Mouse (Mus musculus) hindlimb bud, embryonic 11.5 days (tissue): ENCODE data around the gene Btrc.
"Not testable (repeated sequence)": the region's sequence is repeated elsewhere in the genome, so short reads cannot be mapped to it uniquely, and the experiment has no call there.

Source experiments
- DNase-seq: peaks from one replicate; pipeline ENCODE4 v3.0.0-alpha.2; 2012; ENCODE audit warnings: low read depth, low spot score; ENCODE audit errors: extremely low spot score

Btrc gene

DNA sequence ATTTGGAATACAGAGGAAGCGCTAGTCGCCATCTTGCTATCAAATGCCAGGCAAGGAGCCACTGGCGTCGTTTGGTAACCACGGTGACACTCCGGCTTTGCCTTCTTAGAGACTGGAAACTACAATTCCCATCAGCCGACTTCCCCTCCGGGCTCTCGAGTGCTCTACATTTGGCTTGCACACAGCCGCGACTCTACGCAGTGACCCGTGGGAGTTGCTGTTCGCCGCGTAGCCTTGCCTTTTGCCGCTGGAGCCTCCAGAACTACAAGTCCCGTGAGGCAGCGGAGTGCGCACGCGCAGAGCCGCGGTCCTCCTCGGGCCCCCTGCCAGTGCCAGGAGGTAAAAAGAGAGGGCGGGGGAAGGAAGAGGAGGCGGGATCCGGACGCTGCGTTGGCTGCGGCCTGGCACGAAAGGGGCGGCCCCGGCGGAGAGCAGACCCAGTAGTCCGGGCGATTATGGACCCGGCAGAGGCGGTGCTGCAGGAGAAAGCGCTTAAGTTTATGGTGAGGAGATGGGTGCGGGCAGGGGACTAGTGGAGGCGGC, at the start of gene Btrc:
TSS of gene Btrc (plus strand) at position 351 of the 543 bp plus-strand sequence.
- peak; percentile 97 for DNase-seq

DNA sequence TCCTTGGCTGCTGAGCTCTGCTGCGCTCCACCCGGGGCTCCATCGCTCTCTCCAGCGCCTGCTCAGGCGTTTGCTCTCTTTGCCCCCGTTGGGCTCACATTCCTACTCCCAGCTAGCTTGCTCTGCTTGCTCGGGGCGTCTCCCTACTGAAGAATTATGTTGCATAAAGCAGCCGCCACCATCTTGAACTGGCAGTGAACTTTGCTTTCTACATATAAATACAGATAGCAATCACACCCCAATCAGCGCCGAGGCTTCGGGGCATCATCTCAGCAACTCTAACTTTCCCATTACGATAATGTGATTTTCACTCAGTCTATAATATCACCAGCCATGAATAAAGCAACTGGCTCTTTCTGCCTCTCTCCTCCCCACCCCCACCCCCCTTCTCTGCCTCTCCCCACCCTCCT, 46.1 kb upstream of the Btrc start:
- DNase-seq = no peak

DNA sequence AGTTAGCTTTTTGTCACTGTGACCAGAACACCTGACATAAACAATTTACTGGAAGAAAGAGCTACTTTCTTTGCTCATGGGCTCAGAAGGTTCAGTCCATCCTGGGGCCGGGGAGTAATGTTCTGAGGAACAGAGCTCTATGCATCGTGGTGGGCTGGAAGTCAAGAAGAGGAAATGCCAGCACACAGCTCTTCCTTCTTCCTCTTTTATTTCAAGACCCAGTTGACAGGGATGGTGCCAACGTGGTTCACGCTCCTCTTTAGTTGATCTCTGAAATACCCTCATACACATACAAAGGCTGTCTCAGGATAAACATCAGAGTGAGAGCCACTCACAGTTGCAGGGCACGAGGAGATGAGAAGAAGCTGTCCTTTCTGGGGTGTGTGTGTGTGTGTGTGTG, 42.5 kb upstream of the Btrc start:
- DNase-seq = no peak

DNA sequence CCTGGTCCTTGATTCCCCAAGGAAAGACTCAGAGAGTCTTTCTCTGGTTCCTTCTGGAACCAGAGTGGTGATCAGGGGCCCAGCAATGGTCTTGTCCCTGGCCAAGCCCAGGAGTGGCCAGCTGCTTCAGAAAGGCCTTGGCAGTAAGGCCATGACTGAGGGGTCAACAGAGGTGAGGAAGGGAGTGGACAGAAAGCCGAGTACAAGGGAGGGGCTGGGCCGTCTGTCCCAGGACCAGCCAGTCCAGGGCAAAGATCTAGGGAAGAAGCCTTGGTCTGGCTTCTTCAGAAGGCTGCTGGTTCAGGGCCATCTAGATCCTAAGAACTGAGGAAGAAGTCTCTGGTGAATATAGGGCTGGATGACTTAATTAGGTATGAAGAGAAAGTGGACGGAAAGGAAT, 34.5 kb upstream of the Btrc start:
- no peak for DNase-seq

DNA sequence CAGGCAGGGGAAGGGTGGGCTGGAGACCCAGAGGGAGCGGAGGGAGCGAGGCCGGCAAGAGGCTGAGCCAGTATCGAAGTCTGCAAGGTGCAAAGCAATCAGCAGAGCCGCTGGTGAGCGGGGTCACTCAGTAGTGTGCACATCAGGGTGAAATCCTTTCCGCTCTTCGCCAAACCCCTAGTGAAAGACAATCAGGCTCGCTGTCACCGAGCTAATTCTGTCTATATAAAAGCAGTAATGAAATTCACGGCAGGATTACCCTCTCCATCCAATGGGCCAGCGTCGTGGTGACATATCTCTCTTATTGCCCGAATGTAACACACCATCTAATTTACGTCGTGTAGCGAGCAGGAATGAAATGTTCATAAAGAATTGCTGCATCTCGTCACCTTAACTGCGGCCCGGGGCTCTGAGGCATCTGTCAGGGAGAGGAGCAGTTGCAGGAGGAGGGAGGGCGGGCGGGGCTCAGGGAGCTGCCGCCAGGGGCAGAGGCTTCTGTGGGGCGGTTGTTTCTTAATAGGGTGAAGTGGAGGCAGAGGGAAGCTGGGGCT, 33.7 kb upstream of the Btrc start:
- DNase-seq = no peak

GRCm38 (mm10) chr19:45336718-45337117, 26.8 kb upstream of the Btrc start:
- no peak for DNase-seq

GRCm38 (mm10) chr19:45338182-45338581, 25.4 kb upstream of the Btrc start:
- no peak for DNase-seq

- DNase-seq = no peak
Measured at GRCm38 (mm10) chr19:45343941-45344340, 19.6 kb upstream of the Btrc start.

DNA sequence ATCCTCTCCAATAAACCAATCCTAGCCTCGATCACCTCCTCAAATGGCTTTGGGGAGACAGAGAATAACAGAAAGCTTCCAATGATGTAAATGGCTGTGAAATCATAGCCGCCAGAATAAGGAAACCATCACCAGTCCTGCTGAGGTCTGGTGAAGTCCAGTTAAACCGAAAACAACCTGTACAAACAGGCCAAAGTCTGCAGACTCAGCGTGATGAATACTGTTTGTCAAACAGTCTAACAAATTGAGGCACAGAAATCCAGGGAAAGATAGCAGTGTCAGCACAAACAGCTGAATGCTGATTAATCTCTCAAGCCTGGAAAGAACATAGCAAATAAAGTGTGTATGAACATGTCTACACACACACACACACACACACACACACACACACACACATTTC, 15.3 kb upstream of the Btrc start:
- no peak for DNase-seq

DNA sequence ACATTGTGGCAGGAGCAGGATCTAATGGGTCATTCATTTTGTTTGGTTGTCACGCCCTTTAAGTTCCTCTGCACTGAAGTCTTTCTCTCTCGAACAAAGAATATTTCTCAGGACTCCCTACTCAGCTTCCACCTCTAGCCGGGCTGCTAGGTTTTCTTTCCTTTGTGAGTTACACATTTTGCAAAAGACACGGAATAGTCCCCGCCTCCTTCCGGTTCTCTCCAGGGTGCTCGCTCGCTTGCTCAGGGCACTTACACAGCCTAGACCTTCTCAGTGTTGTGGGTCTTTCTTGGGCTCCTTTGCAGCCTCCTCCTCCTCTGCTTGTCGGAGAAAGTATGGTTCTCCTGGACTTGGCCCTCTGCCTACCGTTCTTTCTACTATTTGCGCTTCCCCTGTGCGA, 13.1 kb upstream of the Btrc start:
- DNase-seq = no peak

DNA sequence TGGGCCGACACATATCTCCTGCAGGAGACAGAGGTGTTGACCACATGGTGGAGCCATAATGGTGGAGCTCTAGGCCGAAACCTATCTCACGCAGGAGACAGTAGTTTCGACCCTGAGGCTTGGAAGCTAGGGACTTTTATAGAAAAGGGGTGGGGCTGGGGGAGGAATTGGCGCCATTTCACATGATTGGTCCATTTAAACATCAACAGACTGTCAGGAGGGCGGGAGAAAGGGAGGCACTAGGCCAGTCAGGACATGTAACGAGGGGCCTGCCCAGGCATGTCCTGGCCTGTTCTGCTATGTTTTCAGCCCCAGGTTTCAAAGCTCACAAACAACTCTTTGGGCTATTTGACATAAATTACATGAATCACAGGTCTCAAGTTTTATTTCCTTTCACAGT, 10.8 kb upstream of the Btrc start:
- not testable (repeated sequence) for DNase-seq

- DNase-seq = no peak
Measured at GRCm38 (mm10) chr19:45355678-45356077, 7.9 kb upstream of the Btrc start.

- not testable (repeated sequence) for DNase-seq
Measured at GRCm38 (mm10) chr19:45356868-45357267, 6.7 kb upstream of the Btrc start.

DNA sequence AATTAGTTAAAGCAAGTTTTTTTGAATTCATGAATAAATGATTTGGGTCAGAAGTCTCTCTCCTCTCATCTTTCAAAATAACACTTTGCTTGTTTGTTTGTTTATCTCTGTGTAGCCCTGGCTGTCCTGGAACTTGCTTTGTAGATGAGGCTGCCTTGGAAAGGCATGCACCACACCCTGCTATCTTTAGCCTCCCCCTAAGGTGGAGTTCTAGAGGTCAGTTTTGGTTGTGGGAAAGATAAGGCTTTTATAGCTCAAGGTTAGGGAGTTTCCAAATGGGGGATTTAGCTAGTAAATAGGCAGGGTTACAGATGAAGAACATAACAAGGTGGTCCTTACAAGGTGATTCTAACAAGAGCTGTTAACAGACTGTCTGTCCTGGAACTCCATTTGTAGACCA, 3.0 kb upstream of the Btrc start:
- no peak for DNase-seq

- no peak for DNase-seq
Measured at GRCm38 (mm10) chr19:45363933-45364391, 428 bp downstream of the Btrc start.

DNA sequence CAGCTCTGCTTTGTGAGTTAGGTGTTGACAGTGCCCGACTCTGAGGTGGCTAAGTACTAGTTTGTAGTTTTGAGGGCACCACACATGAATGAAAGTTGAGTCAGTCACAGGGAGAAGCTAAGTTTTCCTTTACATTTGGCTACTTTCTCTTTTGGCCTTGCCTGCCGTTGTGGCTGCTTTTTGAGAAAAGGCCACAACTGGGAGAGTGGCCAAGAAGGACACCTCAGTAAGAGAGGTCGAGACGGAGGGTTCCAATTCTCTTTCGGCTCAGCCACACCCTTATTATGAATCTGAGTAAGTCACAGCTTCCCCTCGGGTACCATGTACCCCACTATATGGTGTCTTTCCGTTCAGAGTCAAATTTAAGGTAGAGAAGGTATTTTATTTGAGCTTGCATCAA, 3.1 kb downstream of the Btrc start:
- DNase-seq = no peak

- DNase-seq = not testable (repeated sequence)
Measured at GRCm38 (mm10) chr19:45384815-45385214, 21.3 kb downstream of the Btrc start.

GRCm38 (mm10) chr19:45388551-45388950, 25.0 kb downstream of the Btrc start:
- DNase-seq = no peak

DNA sequence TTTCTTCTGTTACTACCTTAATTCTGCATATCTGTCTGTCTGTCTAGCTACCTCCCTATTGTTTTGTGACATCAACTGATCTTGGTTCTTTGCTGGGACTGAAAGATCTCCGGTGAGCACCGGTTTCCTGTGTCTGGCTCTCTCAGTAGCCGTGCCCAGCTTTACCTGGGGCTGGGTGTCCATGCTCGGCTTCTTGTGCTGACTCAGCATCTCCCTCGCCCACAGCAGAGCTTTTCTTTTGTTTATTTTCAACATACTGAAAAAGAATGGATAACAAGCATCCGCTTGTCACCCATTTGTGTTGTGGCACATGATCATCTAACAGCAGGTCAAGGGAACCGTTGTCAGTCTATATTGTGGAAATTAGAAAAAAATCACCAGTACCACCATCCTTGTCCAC, 30.5 kb downstream of the Btrc start:
- no peak for DNase-seq

GRCm38 (mm10) chr19:45411000-45411399, 47.5 kb downstream of the Btrc start:
- no peak for DNase-seq

GRCm38 (mm10) chr19:45412694-45413093, 49.2 kb downstream of the Btrc start:
- no peak for DNase-seq

DNA sequence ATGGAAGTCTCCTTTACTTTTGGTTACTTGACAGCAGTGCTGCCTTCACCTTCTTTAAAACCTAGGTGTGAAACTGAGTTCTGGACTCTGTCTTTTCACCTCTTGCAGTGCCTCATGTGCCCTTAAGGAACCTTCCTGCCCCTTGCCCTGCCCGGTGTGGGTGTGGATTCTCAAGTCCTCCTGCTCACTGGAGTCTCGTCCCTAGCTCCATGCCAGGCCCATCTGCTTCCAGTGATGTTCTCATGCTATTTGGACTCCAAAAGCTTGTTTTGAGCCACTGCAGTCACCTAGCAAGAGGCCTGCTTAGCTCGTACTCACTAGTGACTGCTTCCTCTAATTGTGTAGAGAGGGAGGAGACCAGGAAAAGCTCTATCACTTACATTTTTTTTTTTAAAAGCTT, 50.4 kb downstream of the Btrc start:
- no peak for DNase-seq

DNA sequence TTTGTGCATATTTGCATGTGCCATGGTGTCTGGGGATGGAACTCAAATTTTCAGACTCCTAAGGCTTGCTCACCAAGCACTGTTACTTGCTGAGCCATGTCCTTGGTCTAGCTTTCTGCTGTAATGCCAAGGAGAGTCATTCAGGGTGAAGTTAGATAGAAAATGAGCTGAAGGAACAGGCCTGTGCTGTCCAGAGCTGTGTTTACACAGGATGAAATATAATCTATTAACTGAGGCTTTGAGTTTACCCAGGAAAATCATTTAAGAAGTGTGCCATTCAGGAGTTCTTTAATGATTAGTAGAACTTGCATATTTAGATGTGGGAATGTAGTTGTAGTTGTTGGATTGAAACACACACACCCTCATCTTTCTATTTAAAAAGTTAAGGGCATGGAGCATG, 54.1 kb downstream of the Btrc start:
- no peak for DNase-seq
